Mouse (Mus musculus): ENCODE results near the gene Tdrd3. TPM values are rescaled to one million over a fixed set of nuclear protein-coding genes. Genes with fewer than 3 reads are reported as not detected.

The Tdrd3 gene
- total and polyA plus RNA-seq, 3 experiments: 2.9 to 27.2 (median 26.0) TPM

- no peak overlapping the region for H3K27ac ChIP-seq
- 29% methylated on average over 2 of the region's 2 CpGs for WGBS
These were observed 23.3 kb downstream of the Tdrd3 start for GRCm38 (mm10) chr14:87439721-87440120.

DNA sequence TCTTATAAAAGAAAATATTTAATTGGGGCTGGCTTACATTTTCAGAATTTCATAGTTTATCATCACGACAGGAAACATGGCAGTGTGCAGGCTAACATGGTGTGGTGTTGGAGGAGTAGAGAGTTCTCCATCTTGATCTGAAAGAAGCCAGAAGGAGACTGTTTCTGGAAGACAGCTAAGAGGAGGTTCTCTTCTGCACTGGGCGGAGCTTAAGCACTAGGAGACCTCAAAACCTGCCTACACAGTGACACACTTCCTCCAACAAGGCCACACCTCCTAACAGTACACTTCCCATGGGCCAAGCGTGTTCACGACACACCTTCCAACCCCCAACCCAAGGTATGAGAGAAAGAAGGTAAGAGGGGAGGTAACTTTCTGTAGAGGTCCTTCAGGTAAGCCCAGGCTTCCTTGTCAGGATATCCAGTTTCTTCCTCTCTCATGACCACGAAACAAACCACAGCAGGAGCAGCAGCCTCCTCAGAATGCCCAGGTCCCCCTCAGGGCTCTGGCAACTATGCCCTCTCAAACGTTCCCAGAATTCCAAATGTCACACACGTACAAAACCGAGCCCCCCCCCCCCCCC lies 30.0 kb downstream of the Tdrd3 start:
- TF ChIP-seq POLR2A (IDR thresholded peaks at IDR 0.05; ENCODE audit: insufficient read depth, low read depth, low read length) (no peak), CTCF (IDR thresholded peaks at IDR 0.05) (no peak), EP300 (IDR thresholded peaks at IDR 0.05; ENCODE audit: insufficient read depth, low read depth, low read length) (no peak)
- no peaks in the 10 kb centered on the region; the same call in 1 of the 2 replicates for H3K4me1 ChIP-seq (ENCODE audit: control insufficient read depth, insufficient read depth, low read length)
- H3K9ac ChIP-seq (ENCODE audit: low read depth, low read length): no peak overlapping the region
- intact Hi-C loops (cut with DNase I): no loop called here
- H3K27me3 ChIP-seq (ENCODE audit: control insufficient read depth, insufficient read depth, low read length): no peaks in the 10 kb centered on the region
- H3K79me2 ChIP-seq (replicated peaks; ENCODE audit: control insufficient read depth, insufficient read depth, low read length): peaks cover 2% of the 10 kb centered on the region
- no peak overlapping the region for H3K27ac ChIP-seq
- no peak for DNase-seq
- no peaks in the 10 kb centered on the region for H3K36me3 ChIP-seq (ENCODE audit: control insufficient read depth, insufficient read depth, low read length)
- 90% methylated on average over 8 of the region's 8 CpGs for WGBS
- no peak overlapping the region for H3K4me3 ChIP-seq

More at GRCm38 (mm10) chr14:87439721-87440120, 23.3 kb downstream of the Tdrd3 start:
- H3K27me3 ChIP-seq (ENCODE audit: control insufficient read depth, insufficient read depth, low read length): no peaks in the 10 kb centered on the region
- H3K4me3 ChIP-seq: no peak overlapping the region
- H3K9ac ChIP-seq (ENCODE audit: low read depth, low read length): no peak overlapping the region
- no peaks in the 10 kb centered on the region; the same call in 1 of the 2 replicates for H3K79me2 ChIP-seq (replicated peaks; ENCODE audit: control insufficient read depth, insufficient read depth, low read length)
- TF ChIP-seq CTCF (IDR thresholded peaks at IDR 0.05): no peak
- no peak for TF ChIP-seq POLR2A (IDR thresholded peaks at IDR 0.05; ENCODE audit: insufficient read depth, low read depth, low read length)
- no peak for TF ChIP-seq EP300 (IDR thresholded peaks at IDR 0.05; ENCODE audit: insufficient read depth, low read depth, low read length)
- intact Hi-C loops (cut with DNase I): no loop called here
- no peak for DNase-seq
- H3K4me1 ChIP-seq (ENCODE audit: control insufficient read depth, insufficient read depth, low read length): no peaks in the 10 kb centered on the region
- H3K36me3 ChIP-seq (ENCODE audit: control insufficient read depth, insufficient read depth, low read length): peaks cover 2% of the 10 kb centered on the region; the same call in 1 of the 2 replicates

- H3K4me3 ChIP-seq: no peak overlapping the region
- intact Hi-C loops (cut with DNase I): loop anchor here (2.0 to 10.0 kb wide), 3 partner anchors 35 to 137 kb away; partner anchors contain the start of gene Tdrd3
- H3K27me3 ChIP-seq (ENCODE audit: control insufficient read depth, insufficient read depth, low read length): no peaks in the 10 kb centered on the region
- no peak overlapping the region for H3K9ac ChIP-seq (ENCODE audit: low read depth, low read length)
- no peaks in the 10 kb centered on the region for H3K36me3 ChIP-seq (ENCODE audit: control insufficient read depth, insufficient read depth, low read length)
- H3K79me2 ChIP-seq (replicated peaks; ENCODE audit: control insufficient read depth, insufficient read depth, low read length): no peaks in the 10 kb centered on the region; the same call in 1 of the 2 replicates
- peaks cover 3% of the 10 kb centered on the region for H3K4me1 ChIP-seq (ENCODE audit: control insufficient read depth, insufficient read depth, low read length)
- TF ChIP-seq POLR2A (IDR thresholded peaks at IDR 0.05; ENCODE audit: insufficient read depth, low read depth, low read length) (no peak), EP300 (IDR thresholded peaks at IDR 0.05; ENCODE audit: insufficient read depth, low read depth, low read length) (no peak), CTCF (IDR thresholded peaks at IDR 0.05) (no peak; the same call in 1 of the 2 replicates)
- peak; percentile 34 to 55 for DNase-seq
- WGBS: 5% methylated on average over 7 of the region's 7 CpGs
- no peak overlapping the region for H3K27ac ChIP-seq
These were observed 35.4 kb downstream of the Tdrd3 start for GRCm38 (mm10) chr14:87451645-87452443.

- no peak for TF ChIP-seq CTCF (IDR thresholded peaks at IDR 0.05)
- no peak for TF ChIP-seq POLR2A (IDR thresholded peaks at IDR 0.05; ENCODE audit: insufficient read depth, low read depth, low read length)
- no peak for TF ChIP-seq EP300 (IDR thresholded peaks at IDR 0.05; ENCODE audit: insufficient read depth, low read depth, low read length)
- Histone ChIP-seq H3K9ac (ENCODE audit: low read depth, low read length) (no peak overlapping the region), H3K27ac (no peak overlapping the region), H3K4me1 (ENCODE audit: control insufficient read depth, insufficient read depth, low read length) (peaks cover 3% of the 10 kb centered on the region), H3K79me2 (replicated peaks; ENCODE audit: control insufficient read depth, insufficient read depth, low read length) (no peaks in the 10 kb centered on the region; the same call in 1 of the 2 replicates), H3K27me3 (ENCODE audit: control insufficient read depth, insufficient read depth, low read length) (no peaks in the 10 kb centered on the region), H3K4me3 (no peak overlapping the region), H3K36me3 (ENCODE audit: control insufficient read depth, insufficient read depth, low read length) (no peaks in the 10 kb centered on the region)
- no peak for DNase-seq
- 83% methylated on average over 5 of the region's 5 CpGs for WGBS
- intact Hi-C loops (cut with DNase I): loop anchor here (10.0 kb wide), 1 partner anchor 71 kb away; no protein-coding TSS in a partner anchor
These were observed 39.3 kb downstream of the Tdrd3 start for GRCm38 (mm10) chr14:87455630-87456175.

DNA sequence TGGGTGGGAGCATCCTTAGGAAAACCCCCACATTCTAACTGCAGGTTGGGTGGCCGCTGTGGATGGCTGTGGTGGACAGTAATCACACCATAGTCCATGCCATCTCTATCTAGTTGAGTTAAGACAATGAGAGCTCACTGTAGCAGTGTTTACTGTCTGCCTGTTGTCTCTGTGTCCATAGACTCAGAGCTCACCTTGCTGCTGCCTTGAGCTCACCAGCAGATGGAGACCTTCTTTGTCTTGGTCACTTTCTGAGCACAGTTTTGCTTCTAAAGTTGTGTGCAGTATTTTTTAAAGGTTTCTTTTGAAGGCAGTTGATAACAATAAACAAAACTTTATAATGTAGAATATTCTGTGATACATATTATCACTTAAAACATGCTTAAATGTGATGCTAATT lies 43.3 kb downstream of the Tdrd3 start:
- no peak overlapping the region for H3K27ac ChIP-seq
- no peak overlapping the region for H3K4me3 ChIP-seq
- no peaks in the 10 kb centered on the region for H3K36me3 ChIP-seq (ENCODE audit: control insufficient read depth, insufficient read depth, low read length)
- DNase-seq: no peak
- H3K4me1 ChIP-seq (ENCODE audit: control insufficient read depth, insufficient read depth, low read length): no peaks in the 10 kb centered on the region
- no peaks in the 10 kb centered on the region for H3K27me3 ChIP-seq (ENCODE audit: control insufficient read depth, insufficient read depth, low read length)
- intact Hi-C loops (cut with DNase I): loop anchor here (5.0 to 10.0 kb wide), 2 partner anchors 75 to 1523 kb away; no protein-coding TSS in a partner anchor
- TF ChIP-seq EP300 (IDR thresholded peaks at IDR 0.05; ENCODE audit: insufficient read depth, low read depth, low read length) (no peak), CTCF (IDR thresholded peaks at IDR 0.05) (no peak), POLR2A (IDR thresholded peaks at IDR 0.05; ENCODE audit: insufficient read depth, low read depth, low read length) (no peak)
- H3K9ac ChIP-seq (ENCODE audit: low read depth, low read length): no peak overlapping the region
- H3K79me2 ChIP-seq (replicated peaks; ENCODE audit: control insufficient read depth, insufficient read depth, low read length): no peaks in the 10 kb centered on the region; the same call in 1 of the 2 replicates
- WGBS: 97% methylated on average over 1 of the region's 1 CpGs
